Mouse (Mus musculus) midbrain, embryonic 16.5 days (tissue): ENCODE data around the gene Gdf15. TPM values are rescaled to one million over a fixed set of nuclear protein-coding genes. Genes with fewer than 3 reads are reported as not detected.

Experiments
- ATAC-seq: fragments of 200-750 bp; cut with Nextera tagmentation; 2 replicates; pipeline ENCODE4 v1.8.0; 2017; ENCODE audit warnings: moderate TSS enrichment
- H3K27ac ChIP-seq: fragments of 300-500 bp; sonication (generic); 2 replicates; pipeline ENCODE4 v1.5.1; 2014; ENCODE audit warnings: mild to moderate bottlenecking, low read length, mixed read lengths
- H3K27me3 ChIP-seq: fragments of 300-500 bp; sonication (generic); 2 replicates; pipeline ENCODE4 v1.6.1; 2014; ENCODE audit warnings: low read depth, low read length, mixed read lengths; ENCODE audit not compliant: control insufficient read depth, insufficient read depth
- H3K36me3 ChIP-seq: fragments of 300-500 bp; sonication (generic); 2 replicates; pipeline ENCODE4 v1.6.1; 2014; ENCODE audit warnings: mild to moderate bottlenecking, low read length, moderate library complexity, mixed read lengths; ENCODE audit not compliant: control insufficient read depth, insufficient read depth
- H3K4me1 ChIP-seq: fragments of 300-500 bp; sonication (generic); 2 replicates; pipeline ENCODE4 v1.6.1; 2014; ENCODE audit warnings: mild to moderate bottlenecking, low read length, mixed read lengths; ENCODE audit not compliant: control insufficient read depth, insufficient read depth
- H3K4me2 ChIP-seq: fragments of 300-500 bp; sonication (generic); 2 replicates; pipeline ENCODE4 v1.6.1; 2014; ENCODE audit warnings: mild to moderate bottlenecking, low read length, mixed read lengths
- H3K4me3 ChIP-seq: fragments of 300-500 bp; sonication (generic); 2 replicates; pipeline ENCODE4 v1.5.1; 2014; ENCODE audit warnings: low read depth, mild to moderate bottlenecking, low read length, moderate library complexity, mixed read lengths
- H3K9ac ChIP-seq: fragments of 300-500 bp; sonication (generic); 2 replicates; pipeline ENCODE4 v1.6.1; 2014; ENCODE audit warnings: low read depth, low read length, mixed read lengths
- H3K9me3 ChIP-seq: fragments of 300-500 bp; sonication (generic); replicated peaks from 2 replicates; pipeline ENCODE4 v1.6.1; 2014; ENCODE audit warnings: mild to moderate bottlenecking, low read length, mixed read lengths; ENCODE audit not compliant: control insufficient read depth, poor library complexity, severe bottlenecking
- WGBS: fragments of 180-500 bp; shearing (Covaris S2); extraction: QIAGEN DNeasy Blood & Tissue Kit; methylation state at CpG from one replicate; pipeline ENCODE4 v1.1.7; 2014; 5-methylcytosine and 5-hydroxymethylcytosine counted together
- polyA plus RNA-seq: library from polyadenylated mRNA; unstranded; fragments of >200 nt; fragmentation: Nextera tagmentation; extraction: Ambion mirVana; gene quantifications from 2 replicates; pipeline ENCODE4 v1.2.1, GENCODE M21; 2015

The Gdf15 gene
- polyA plus RNA-seq, 1 experiment from 2014 or later = 0.39 TPM

DNA sequence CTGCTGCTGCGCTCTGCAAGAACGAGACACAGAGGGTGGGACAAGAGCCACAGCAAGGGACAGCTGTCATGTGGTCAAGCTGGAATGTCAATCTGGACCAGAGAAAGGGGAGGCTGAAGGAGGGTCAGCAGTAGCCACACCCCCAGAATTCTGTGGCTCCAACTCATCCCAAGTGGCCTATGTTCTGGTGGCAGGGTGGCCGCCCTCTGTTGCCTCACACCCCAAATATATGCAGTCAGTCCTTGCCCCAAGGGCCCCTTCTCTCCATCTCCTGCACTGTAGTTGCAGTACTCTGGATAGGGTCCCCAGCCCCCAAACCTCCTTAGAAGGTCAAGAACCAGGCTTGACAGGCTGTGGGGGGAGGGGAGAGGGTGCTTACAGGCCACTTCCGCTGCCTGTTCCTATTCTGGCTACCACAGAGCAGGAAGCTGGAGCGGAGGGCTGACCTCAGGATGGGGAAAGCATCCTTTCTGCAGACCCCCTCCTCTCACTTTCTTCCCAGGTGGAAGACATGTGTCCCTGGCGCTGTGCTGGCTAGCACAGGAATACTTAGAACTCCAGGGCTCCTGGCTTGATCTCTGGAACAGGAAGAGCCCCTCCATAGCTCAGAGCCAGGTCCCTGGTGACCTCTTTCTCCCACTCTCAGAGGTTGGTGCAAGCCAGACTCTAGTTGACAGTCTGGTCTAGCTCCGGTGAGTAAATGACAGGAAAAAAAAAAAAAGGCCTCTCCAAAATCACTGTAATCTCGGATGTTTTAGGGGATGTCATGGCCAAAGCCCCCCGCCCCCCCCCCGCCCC is 31.6 kb downstream of the Gdf15 start:
- Histone ChIP-seq H3K9me3 (no peaks in the 10 kb centered on the region), H3K4me3 (peak overlapping the region; percentile 13), H3K4me2 (peak overlapping the region; percentile 51), H3K4me1 (peaks cover 36% of the 10 kb centered on the region), H3K36me3 (peaks cover 6% of the 10 kb centered on the region; the same call in 1 of the 2 replicates), H3K27ac (peak overlapping the region; percentile 85), H3K9ac (peak overlapping the region; percentile 10), H3K27me3 (no peaks in the 10 kb centered on the region)
- no peak for ATAC-seq
- 17% methylated on average over 8 of the region's 10 CpGs for WGBS

DNA sequence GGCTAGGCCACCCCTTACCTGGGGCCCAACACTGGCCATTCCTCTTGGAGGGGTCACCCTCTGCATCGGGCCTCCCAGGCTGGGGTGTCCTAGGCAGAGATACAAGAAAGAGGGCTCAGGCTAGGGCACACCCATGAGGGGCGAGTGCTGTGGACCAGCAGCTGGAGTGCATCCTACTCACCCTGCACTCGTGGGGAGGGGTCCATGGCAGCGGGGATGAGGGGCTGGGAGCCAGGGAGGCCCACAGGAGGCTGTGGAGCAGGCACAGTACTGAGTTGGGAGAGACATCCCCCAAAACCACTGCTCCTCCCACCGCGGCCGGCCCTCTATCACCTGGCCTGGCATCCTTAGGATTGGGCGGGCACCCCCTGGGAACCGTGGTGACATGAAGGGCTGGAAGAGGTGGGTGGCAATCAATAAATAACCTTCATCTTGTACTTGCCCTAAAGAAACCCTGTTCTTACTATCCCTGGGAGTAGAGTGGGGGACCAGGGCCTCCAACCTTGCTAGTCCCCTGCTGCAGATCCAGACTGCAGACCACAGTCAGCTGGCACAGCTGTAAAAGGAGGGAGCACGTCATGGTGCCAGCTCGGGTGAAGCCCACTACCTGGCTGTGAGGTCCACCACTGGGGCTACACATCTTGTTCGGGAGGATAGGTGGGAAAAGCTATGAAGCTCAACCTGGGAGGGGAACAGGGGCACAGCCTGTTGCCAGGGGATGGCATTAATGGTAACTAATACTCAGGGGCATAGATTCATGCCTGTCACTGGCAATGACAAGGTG is 32.6 kb downstream of the Gdf15 start:
- Histone ChIP-seq H3K36me3 (peaks cover 6% of the 10 kb centered on the region; the same call in 1 of the 2 replicates), H3K27ac (no peak overlapping the region), H3K4me3 (no peak overlapping the region), H3K27me3 (no peaks in the 10 kb centered on the region; the same call in 1 of the 2 replicates), H3K4me1 (peaks cover 44% of the 10 kb centered on the region), H3K4me2 (no peak overlapping the region), H3K9me3 (no peaks in the 10 kb centered on the region), H3K9ac (no peak overlapping the region)
- 86% methylated on average over 12 of the region's 12 CpGs for WGBS
- ATAC-seq = no peak

DNA sequence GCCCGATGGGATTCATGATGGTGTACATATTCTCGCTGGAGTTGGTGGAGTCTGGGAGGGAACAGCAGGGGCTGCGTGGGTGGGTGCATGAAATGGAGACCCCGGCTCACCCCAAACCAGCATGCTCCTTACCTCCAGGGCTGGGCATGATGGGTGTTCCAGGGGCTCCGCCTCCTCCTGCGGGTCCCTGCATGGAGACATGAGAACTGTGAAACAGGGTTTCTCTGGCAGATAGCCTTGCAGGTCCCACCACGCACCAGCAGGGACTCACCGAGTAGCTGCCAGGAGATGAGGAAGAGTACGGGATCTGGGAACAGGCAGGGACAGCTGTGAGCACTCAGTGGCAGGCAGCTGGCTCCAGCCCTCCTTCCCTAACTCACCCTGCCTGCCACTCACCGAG is 33.5 kb downstream of the Gdf15 start:
- no peaks in the 10 kb centered on the region for H3K9me3 ChIP-seq
- peak overlapping the region; percentile 69 for H3K9ac ChIP-seq
- no peak for ATAC-seq
- H3K4me3 ChIP-seq = peak overlapping the region; percentile 39
- H3K4me2 ChIP-seq = peak overlapping the region; percentile 66
- 14% methylated on average over 10 of the region's 10 CpGs for WGBS
- H3K27me3 ChIP-seq = no peaks in the 10 kb centered on the region; the same call in 1 of the 2 replicates
- H3K36me3 ChIP-seq = peaks cover 6% of the 10 kb centered on the region; the same call in 1 of the 2 replicates
- H3K27ac ChIP-seq = no peak overlapping the region; the same call in 1 of the 2 replicates
- H3K4me1 ChIP-seq = peaks cover 44% of the 10 kb centered on the region

DNA sequence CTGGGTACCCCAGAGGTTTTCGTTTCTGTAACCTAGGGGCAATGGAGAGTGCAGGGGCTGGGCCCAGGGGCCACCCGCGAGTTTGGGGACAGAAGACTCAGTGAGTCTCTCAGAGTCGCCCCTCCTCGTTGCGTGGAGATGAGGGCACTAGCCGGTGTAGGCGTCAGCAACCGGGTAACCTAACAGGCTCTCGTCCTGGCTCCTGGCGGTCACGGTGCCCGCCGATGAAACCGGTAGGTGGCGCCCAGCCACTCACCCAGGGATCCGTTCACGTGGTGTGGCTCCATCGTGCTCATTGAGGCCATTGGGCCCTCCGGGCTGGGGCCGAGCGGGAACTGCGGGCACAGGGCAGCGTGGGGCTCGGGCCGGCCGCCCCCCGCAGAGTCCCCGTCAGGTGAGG is 34.0 kb downstream of the Gdf15 start:
- peak overlapping the region; percentile 69 for H3K9ac ChIP-seq
- H3K27ac ChIP-seq = peak overlapping the region; percentile 25; the same call in 1 of the 2 replicates
- H3K4me3 ChIP-seq = peak overlapping the region; percentile 39
- WGBS = 2% methylated on average over 29 of the region's 29 CpGs
- H3K36me3 ChIP-seq = peaks cover 6% of the 10 kb centered on the region; the same call in 1 of the 2 replicates
- no peaks in the 10 kb centered on the region for H3K9me3 ChIP-seq
- H3K4me2 ChIP-seq = peak overlapping the region; percentile 66
- ATAC-seq = peak; percentile 15; the same call in 1 of the 2 replicates
- peaks cover 46% of the 10 kb centered on the region for H3K4me1 ChIP-seq
- H3K27me3 ChIP-seq = no peaks in the 10 kb centered on the region; the same call in 1 of the 2 replicates

DNA sequence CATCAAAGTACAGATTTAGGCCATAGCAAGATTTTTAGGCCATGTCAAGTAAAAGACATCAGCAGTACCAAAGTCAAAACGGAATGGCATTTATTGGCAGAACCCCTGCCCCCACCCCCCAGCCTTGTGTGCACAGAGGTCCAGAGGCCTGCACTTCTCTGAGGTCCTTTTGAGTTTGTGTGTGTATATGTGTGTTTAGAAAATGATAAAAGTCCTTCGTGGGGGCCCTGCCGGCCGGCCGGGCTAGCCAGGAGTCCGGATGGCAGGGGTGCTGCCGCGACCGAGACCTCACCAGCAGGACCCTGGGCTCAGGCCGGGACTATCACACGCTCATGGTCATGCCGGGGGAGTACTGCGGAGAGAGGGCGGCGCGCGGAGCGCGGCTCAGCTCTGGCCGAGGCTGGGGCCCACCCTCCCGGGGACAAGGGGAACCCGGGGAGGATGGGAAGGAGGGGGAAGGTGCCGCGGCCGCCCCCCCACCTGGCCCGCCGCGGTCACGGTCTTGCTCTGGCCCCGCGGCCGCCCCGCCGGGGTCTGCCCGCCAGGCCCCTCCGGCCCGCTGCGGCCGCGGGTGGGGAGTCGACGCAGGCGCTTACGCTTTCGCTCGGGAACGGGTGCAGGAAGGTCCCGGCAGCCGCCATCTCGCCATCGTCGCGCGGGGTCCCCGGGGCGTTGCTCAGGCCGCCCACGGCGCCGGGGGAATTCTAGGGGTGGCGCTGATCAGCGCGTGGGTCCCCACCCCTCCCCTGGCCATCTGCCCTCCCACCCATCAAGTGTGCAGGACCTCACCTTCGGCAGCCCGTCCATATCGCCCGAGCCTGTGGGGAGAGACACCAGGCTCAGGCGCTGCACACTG is 34.6 kb downstream of the Gdf15 start:
- Histone ChIP-seq H3K4me3 (peak overlapping the region; percentile 39), H3K4me2 (peak overlapping the region; percentile 66), H3K27me3 (no peaks in the 10 kb centered on the region; the same call in 1 of the 2 replicates), H3K9me3 (no peaks in the 10 kb centered on the region), H3K36me3 (peaks cover 6% of the 10 kb centered on the region; the same call in 1 of the 2 replicates), H3K4me1 (peaks cover 46% of the 10 kb centered on the region), H3K27ac (peak overlapping the region; percentile 25; the same call in 1 of the 2 replicates), H3K9ac (peak overlapping the region; percentile 69)
- no peak for ATAC-seq
- WGBS = 6% methylated on average over 62 of the region's 68 CpGs

DNA sequence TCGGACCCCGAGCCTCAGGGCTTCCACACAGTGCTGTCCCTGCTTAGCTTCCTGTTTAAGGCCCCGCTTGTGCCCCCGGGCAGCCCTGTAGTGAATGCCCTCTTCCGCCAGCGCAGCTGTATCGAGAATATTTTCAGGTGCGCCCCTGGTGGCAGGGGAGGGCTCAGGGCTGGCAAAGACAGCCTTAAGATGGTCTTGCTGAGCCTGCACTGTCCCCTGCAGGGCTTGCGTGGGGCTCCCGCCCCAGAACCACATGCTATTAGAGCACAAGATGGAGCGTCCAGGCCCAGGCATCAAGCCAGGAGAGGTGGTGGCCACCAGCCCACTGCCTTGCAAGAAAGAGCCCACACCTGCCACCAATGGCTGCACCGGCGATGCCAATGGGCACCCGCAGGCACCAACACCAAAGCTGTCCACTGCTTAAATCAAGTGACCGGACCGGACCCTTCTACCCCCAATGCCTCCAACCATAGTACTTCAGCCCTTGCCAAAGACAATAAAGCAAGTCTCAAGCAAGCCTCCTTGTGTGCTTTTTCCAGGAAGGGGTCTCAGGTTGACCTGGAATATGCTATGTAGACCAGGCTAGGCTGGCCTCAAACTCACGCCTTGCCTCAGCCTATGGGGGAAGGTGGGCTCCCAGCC is 35.4 kb downstream of the Gdf15 start:
- Histone ChIP-seq H3K4me2 (no peak overlapping the region), H3K27me3 (no peaks in the 10 kb centered on the region; the same call in 1 of the 2 replicates), H3K36me3 (peaks cover 7% of the 10 kb centered on the region; the same call in 1 of the 2 replicates), H3K9ac (peak overlapping the region; percentile 69; the same call in 1 of the 2 replicates), H3K27ac (no peak overlapping the region), H3K4me1 (peaks cover 45% of the 10 kb centered on the region), H3K4me3 (no peak overlapping the region), H3K9me3 (no peaks in the 10 kb centered on the region)
- WGBS = 88% methylated on average over 17 of the region's 17 CpGs
- no peak for ATAC-seq

DNA sequence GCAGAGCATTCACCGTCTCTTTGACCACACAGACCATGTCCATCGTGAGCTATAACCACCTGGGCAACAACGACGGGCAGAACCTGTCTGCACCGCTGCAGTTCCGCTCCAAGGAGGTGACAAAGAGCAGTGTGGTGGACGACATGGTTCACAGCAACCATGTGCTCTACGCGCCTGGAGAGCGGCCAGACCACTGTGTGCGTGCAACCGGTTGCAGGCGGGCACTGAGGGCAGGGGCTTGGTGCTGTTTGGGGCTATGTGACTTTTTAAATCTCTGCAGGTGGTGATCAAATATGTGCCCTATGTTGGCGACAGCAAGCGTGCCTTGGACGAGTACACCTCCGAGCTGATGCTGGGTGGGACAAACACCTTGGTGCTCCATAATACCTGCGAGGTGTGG is 36.0 kb downstream of the Gdf15 start:
- no peaks in the 10 kb centered on the region; the same call in 1 of the 2 replicates for H3K27me3 ChIP-seq
- H3K4me2 ChIP-seq = no peak overlapping the region
- 95% methylated on average over 18 of the region's 18 CpGs for WGBS
- no peak for ATAC-seq
- no peak overlapping the region for H3K27ac ChIP-seq
- peaks cover 12% of the 10 kb centered on the region; the same call in 1 of the 2 replicates for H3K36me3 ChIP-seq
- H3K4me1 ChIP-seq = peaks cover 39% of the 10 kb centered on the region
- no peak overlapping the region for H3K9ac ChIP-seq
- no peak overlapping the region for H3K4me3 ChIP-seq
- H3K9me3 ChIP-seq = no peaks in the 10 kb centered on the region

DNA sequence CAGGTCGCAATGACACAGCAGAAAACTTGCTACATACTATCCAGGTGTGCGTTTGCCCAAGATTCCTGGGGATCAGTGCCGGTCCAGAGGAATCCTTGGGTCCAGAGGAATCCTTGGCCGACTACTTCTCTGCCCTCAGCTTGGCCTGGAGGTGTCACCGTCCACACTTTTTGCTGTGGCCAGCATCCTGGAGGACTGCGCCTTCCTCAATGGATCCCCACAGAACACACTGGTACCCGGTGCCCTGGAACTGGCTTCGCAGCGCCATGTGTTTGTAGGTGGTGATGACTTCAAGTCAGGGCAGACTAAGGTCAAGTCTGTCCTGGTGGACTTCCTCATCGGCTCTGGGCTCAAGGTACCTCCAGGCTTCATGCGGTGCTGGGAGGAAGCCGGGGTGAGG is 36.4 kb downstream of the Gdf15 start:
- Histone ChIP-seq H3K27ac (no peak overlapping the region), H3K4me2 (peak overlapping the region; percentile 71), H3K4me1 (peaks cover 35% of the 10 kb centered on the region), H3K36me3 (peaks cover 12% of the 10 kb centered on the region; the same call in 1 of the 2 replicates), H3K9ac (no peak overlapping the region), H3K4me3 (0 out of 2 replicates have a peak overlapping the region, but pooled peaks have one; percentile 56), H3K27me3 (no peaks in the 10 kb centered on the region; the same call in 1 of the 2 replicates), H3K9me3 (no peaks in the 10 kb centered on the region)
- no peak for ATAC-seq
- 92% methylated on average over 12 of the region's 12 CpGs for whole genome bisulfite sequencing
